Mouse (Mus musculus) heart, embryonic 16.5 days (tissue): ENCODE data around the gene Creb3l2. TPM values are rescaled to one million over a fixed set of nuclear protein-coding genes. Genes with fewer than 3 reads are reported as not detected.

Experiments used
- ATAC-seq: fragments of 200-750 bp; cut with Nextera tagmentation; replicated peaks from 2 replicates; pipeline ENCODE4 v1.8.0; 2017; ENCODE audit warnings: moderate number of reproducible peaks; ENCODE audit not compliant: insufficient read depth, low FRiP score; ENCODE audit errors: extremely low read depth
- H3K27ac ChIP-seq: fragments of 300-500 bp; sonication (generic); 2 replicates; pipeline ENCODE4 v1.5.1; 2014; ENCODE audit warnings: mild to moderate bottlenecking, low read length, control low read depth, moderate library complexity
- H3K27me3 ChIP-seq: fragments of 300-500 bp; sonication (generic); 2 replicates; pipeline ENCODE4 v1.6.1; 2014; ENCODE audit warnings: low read length, mixed read lengths; ENCODE audit not compliant: control insufficient read depth, insufficient read depth
- H3K36me3 ChIP-seq: fragments of 300-500 bp; sonication (generic); 2 replicates; pipeline ENCODE4 v1.6.1; 2014; ENCODE audit not compliant: control insufficient read depth, insufficient read depth
- H3K4me1 ChIP-seq: fragments of 300-500 bp; sonication (generic); 2 replicates; pipeline ENCODE4 v1.6.1; 2014; ENCODE audit warnings: low read length, mixed read lengths; ENCODE audit not compliant: control insufficient read depth, insufficient read depth
- H3K4me2 ChIP-seq: fragments of 300-500 bp; sonication (generic); 2 replicates; pipeline ENCODE4 v1.6.1; 2014; ENCODE audit warnings: low read depth, mild to moderate bottlenecking, control low read depth, low read length
- H3K4me3 ChIP-seq: fragments of 300-500 bp; sonication (generic); 2 replicates; pipeline ENCODE4 v1.5.1; 2014; ENCODE audit warnings: mild to moderate bottlenecking, control low read depth, low read length
- H3K9ac ChIP-seq: fragments of 300-500 bp; sonication (generic); 2 replicates; pipeline ENCODE4 v1.6.1; 2014; ENCODE audit warnings: low read length, control low read depth
- H3K9me3 ChIP-seq: fragments of 300-500 bp; sonication (generic); replicated peaks from 2 replicates; pipeline ENCODE4 v1.6.1; 2016; ENCODE audit warnings: low read length; ENCODE audit not compliant: control insufficient read depth
- WGBS: fragments of 180-500 bp; shearing (Covaris S2); extraction: QIAGEN DNeasy Blood & Tissue Kit; methylation state at CpG from one replicate; pipeline ENCODE4 v1.1.7; 2014; 5-methylcytosine and 5-hydroxymethylcytosine counted together
- polyA plus RNA-seq: library from polyadenylated mRNA; unstranded; fragments of >200 nt; fragmentation: Nextera tagmentation; extraction: Ambion mirVana; gene quantifications from 2 replicates; pipeline ENCODE4 v1.2.1, GENCODE M21; 2015

Gene Creb3l2
- polyA plus RNA-seq, 1 experiment from 2014 or later = 28.2 TPM

GRCm38 (mm10) chr6:37325906-37326602 is 115.9 kb downstream of the Creb3l2 start:
- peak overlapping the region; percentile 38; the same call in 1 of the 2 replicates for H3K27ac ChIP-seq
- H3K4me3 ChIP-seq = no peak overlapping the region
- no peaks in the 10 kb centered on the region for H3K9me3 ChIP-seq
- no peak overlapping the region for H3K9ac ChIP-seq
- peaks cover 31% of the 10 kb centered on the region for H3K4me1 ChIP-seq
- H3K36me3 ChIP-seq = 0 out of 2 replicates have a peak, but pooled peaks cover under 1% of the 10 kb centered on the region
- H3K27me3 ChIP-seq = no peaks in the 10 kb centered on the region
- H3K4me2 ChIP-seq = no peak overlapping the region
- 90% methylated on average over 9 of the region's 9 CpGs for WGBS
- ATAC-seq = no peak

GRCm38 (mm10) chr6:37325076-37325475 is 116.9 kb downstream of the Creb3l2 start:
- 70% methylated on average over 3 of the region's 3 CpGs for WGBS
- Histone ChIP-seq H3K4me1 (peaks cover 23% of the 10 kb centered on the region), H3K4me2 (no peak overlapping the region), H3K4me3 (no peak overlapping the region), H3K9ac (no peak overlapping the region), H3K27ac (no peak overlapping the region), H3K36me3 (no peaks in the 10 kb centered on the region), H3K27me3 (no peaks in the 10 kb centered on the region), H3K9me3 (no peaks in the 10 kb centered on the region)
- no peak for ATAC-seq

- WGBS = 90% methylated on average over 7 of the region's 7 CpGs
- no peak overlapping the region for H3K9ac ChIP-seq
- H3K4me2 ChIP-seq = no peak overlapping the region
- no peak overlapping the region for H3K27ac ChIP-seq
- no peaks in the 10 kb centered on the region for H3K9me3 ChIP-seq
- no peaks in the 10 kb centered on the region for H3K27me3 ChIP-seq
- H3K4me1 ChIP-seq = peaks cover 7% of the 10 kb centered on the region
- H3K4me3 ChIP-seq = no peak overlapping the region
- ATAC-seq = no peak
- H3K36me3 ChIP-seq = no peaks in the 10 kb centered on the region
Observed at GRCm38 (mm10) chr6:37322641-37323040, 119.3 kb downstream of the Creb3l2 start.

GRCm38 (mm10) chr6:37322088-37322487 is 119.9 kb downstream of the Creb3l2 start:
- H3K9me3 ChIP-seq = no peaks in the 10 kb centered on the region
- 85% methylated on average over 9 of the region's 9 CpGs for WGBS
- H3K27me3 ChIP-seq = no peaks in the 10 kb centered on the region
- peaks cover 7% of the 10 kb centered on the region for H3K4me1 ChIP-seq
- no peaks in the 10 kb centered on the region for H3K36me3 ChIP-seq
- H3K4me2 ChIP-seq = no peak overlapping the region
- ATAC-seq = no peak
- no peak overlapping the region for H3K27ac ChIP-seq
- H3K9ac ChIP-seq = no peak overlapping the region
- H3K4me3 ChIP-seq = no peak overlapping the region

GRCm38 (mm10) chr6:37317904-37318303 is 124.0 kb downstream of the Creb3l2 start:
- no peaks in the 10 kb centered on the region for H3K9me3 ChIP-seq
- H3K9ac ChIP-seq = no peak overlapping the region
- 60% methylated on average over 5 of the region's 5 CpGs for WGBS

GRCm38 (mm10) chr6:37315440-37315839 is 126.5 kb downstream of the Creb3l2 start:
- Histone ChIP-seq H3K4me3 (no peak overlapping the region), H3K4me1 (no peaks in the 10 kb centered on the region)
- ATAC-seq = no peak

More at GRCm38 (mm10) chr6:37317904-37318303, 124.0 kb downstream of the Creb3l2 start:
- Histone ChIP-seq H3K4me1 (no peaks in the 10 kb centered on the region), H3K4me2 (no peak overlapping the region), H3K36me3 (no peaks in the 10 kb centered on the region), H3K4me3 (no peak overlapping the region), H3K27me3 (no peaks in the 10 kb centered on the region), H3K27ac (no peak overlapping the region)
- no peak for ATAC-seq

GRCm38 (mm10) chr6:37310601-37311000 is 131.3 kb downstream of the Creb3l2 start:
- Histone ChIP-seq H3K9ac (no peak overlapping the region), H3K4me3 (no peak overlapping the region), H3K36me3 (no peaks in the 10 kb centered on the region), H3K4me1 (no peaks in the 10 kb centered on the region), H3K27ac (no peak overlapping the region), H3K4me2 (no peak overlapping the region), H3K27me3 (no peaks in the 10 kb centered on the region), H3K9me3 (no peaks in the 10 kb centered on the region)
- ATAC-seq = no peak
- 75% methylated on average over 4 of the region's 4 CpGs for WGBS

More at GRCm38 (mm10) chr6:37315440-37315839, 126.5 kb downstream of the Creb3l2 start:
- Histone ChIP-seq H3K4me2 (no peak overlapping the region), H3K27ac (no peak overlapping the region), H3K9ac (no peak overlapping the region), H3K9me3 (no peaks in the 10 kb centered on the region), H3K27me3 (no peaks in the 10 kb centered on the region), H3K36me3 (no peaks in the 10 kb centered on the region)

- no peaks in the 10 kb centered on the region for H3K9me3 ChIP-seq
- 78% methylated on average over 1 of the region's 1 CpGs for WGBS
- no peak overlapping the region for H3K4me2 ChIP-seq
- no peak overlapping the region for H3K4me3 ChIP-seq
- H3K36me3 ChIP-seq = no peaks in the 10 kb centered on the region
- no peak overlapping the region for H3K9ac ChIP-seq
- ATAC-seq = no peak
- no peaks in the 10 kb centered on the region for H3K4me1 ChIP-seq
- H3K27ac ChIP-seq = no peak overlapping the region
- peaks cover 2% of the 10 kb centered on the region for H3K27me3 ChIP-seq
Observed at GRCm38 (mm10) chr6:37306616-37307015, 135.3 kb downstream of the Creb3l2 start.

GRCm38 (mm10) chr6:37300492-37300891 is 141.5 kb downstream of the Creb3l2 start:
- Histone ChIP-seq H3K4me1 (peaks cover 7% of the 10 kb centered on the region), H3K9ac (no peak overlapping the region), H3K27ac (no peak overlapping the region), H3K4me3 (peak overlapping the region; percentile 70; the same call in 1 of the 2 replicates), H3K9me3 (no peaks in the 10 kb centered on the region), H3K4me2 (peak overlapping the region; percentile 96), H3K36me3 (no peaks in the 10 kb centered on the region), H3K27me3 (peaks cover 41% of the 10 kb centered on the region)
- ATAC-seq = no peak
- 16% methylated on average over 13 of the region's 13 CpGs for WGBS
